Mouse (Mus musculus): ENCODE measurements around the gene Celf2.

DNA sequence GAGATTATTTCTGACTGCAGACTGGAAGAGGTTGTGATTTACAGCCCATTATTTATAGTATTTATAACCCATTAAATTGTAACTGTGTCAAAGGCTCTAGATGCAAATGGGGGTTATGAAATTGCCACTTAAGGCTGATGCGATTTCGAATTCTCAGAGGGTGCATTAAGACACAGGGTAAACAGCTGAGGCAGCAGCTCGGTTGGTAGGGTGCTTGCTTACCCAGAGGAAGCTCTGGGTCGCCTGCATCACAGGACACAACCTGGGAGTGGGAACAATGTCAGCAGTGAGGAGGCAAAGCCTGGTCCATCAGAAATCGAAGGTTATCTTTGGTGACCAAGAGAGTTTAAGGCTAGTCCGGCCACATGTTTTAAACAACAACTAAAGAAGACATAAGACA, 286.5 kb downstream of the Celf2 start:
- no peak for TF ChIP-seq CTCF (IDR thresholded peaks at IDR 0.05; ENCODE audit: control insufficient read depth, insufficient read depth, low read length)
- no peak for TF ChIP-seq POLR2A (IDR thresholded peaks at IDR 0.05; ENCODE audit: borderline replicate concordance, control insufficient read depth, low read depth, low read length)
